Mouse (Mus musculus): ENCODE measurements around the gene Ptprg. TPM values are rescaled to one million over a fixed set of nuclear protein-coding genes. Genes with fewer than 3 reads are reported as not detected.
"Not testable (repeated sequence)": the region's sequence is repeated elsewhere in the genome, so short reads cannot be mapped to it uniquely, and the experiment has no call there.

The Ptprg gene
- polyA plus RNA-seq, 1 experiment from 2014 or later = 45.9 TPM

DNA sequence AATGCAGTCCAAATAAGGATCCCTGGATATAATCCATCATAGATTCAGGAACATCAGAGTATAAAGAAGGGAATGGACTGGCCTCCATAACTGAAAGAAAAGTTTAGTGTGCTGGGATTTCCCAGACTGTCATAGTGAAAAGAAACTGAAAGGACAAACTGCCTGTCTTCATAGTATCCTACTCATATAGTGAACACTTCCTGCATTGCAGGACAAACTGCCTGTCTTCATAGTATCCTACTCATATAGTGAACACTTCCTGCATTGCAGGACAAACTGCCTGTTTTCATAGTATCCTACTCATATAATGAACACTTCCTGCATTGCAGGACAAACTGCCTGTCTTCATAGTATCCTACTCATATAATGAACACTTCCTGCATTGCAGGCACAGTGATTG, 736.4 kb downstream of the Ptprg start:
- H3K27ac ChIP-seq (replicated peaks); H3K4me3 ChIP-seq; H3K4me2 ChIP-seq; ATAC-seq (ENCODE audit: low read depth); H3K27me3 ChIP-seq; H3K36me3 ChIP-seq; H3K9ac ChIP-seq; H3K4me1 ChIP-seq (replicated peaks); H3K9me3 ChIP-seq: not testable (repeated sequence)

Other genes with a start within 250 kb of the Ptprg start
- 1.0 and 1.2 TPM in 2 replicates for gene Gm3839, start 196.8 kb upstream of the Ptprg start, polyA plus RNA-seq (2015; fragmentation: Nextera tagmentation; extraction: Ambion mirVana)

Measured in neural tube, embryonic 13.5 days (tissue).